Comparison of ENCODE assay signal across 7 mouse cellular contexts in genomic region chr5:108028797-108029536, GRCm38 (mm10). TPM values are rescaled to one million over a fixed set of nuclear protein-coding genes. Genes with fewer than 3 reads are reported as not detected.
DNase-seq lines count a peak whose midpoint lies in the region; ATAC-seq lines count a peak whose summit lies in the region.
"Not testable (repeated sequence)": the region's sequence is repeated elsewhere in the genome, so short reads cannot be mapped to it uniquely, and the experiment has no call there.

No protein-coding gene starts in this region.

- peak; percentile 67 for DNase-seq in R1 (ENCODE audit: low read depth, low spot score)
- peak; percentile 66 for DNase-seq in c-Kit-positive CD71-positive TER-119-positive erythroid progenitor cells, embryonic 14.5 days (ENCODE audit: low spot score)
- peak; percentile 9 to 40 for DNase-seq in left cerebral cortex, postnatal 14 days (ENCODE audit: low spot score in 2 of 2)
- DNase-seq in liver, embryonic 13.5 days: peak; percentile 66
- peak; percentile 6 to 29 for DNase-seq in spleen, postnatal 36 days (ENCODE audit: low spot score in 2 of 2)

- WGBS in liver, embryonic 13.5 days (ENCODE audit: insufficient replicate concordance): 70% methylated on average over 7 of the region's 7 CpGs

- not testable (repeated sequence) for H3K4me3 ChIP-seq in liver, embryonic 13.5 days (replicated peaks)

- H3K27me3 ChIP-seq in liver, embryonic 13.5 days: not testable (repeated sequence)

- H3K9me3 ChIP-seq in liver, embryonic 13.5 days (replicated peaks): not testable (repeated sequence)

- intact Hi-C loops in left cerebral cortex, postnatal 14 days (cut with DNase I): not testable (repeated sequence)

- H3K27ac ChIP-seq in liver, embryonic 13.5 days: peak overlapping the region; percentile 67

- H3K4me1 ChIP-seq in liver, embryonic 13.5 days (replicated peaks): peaks cover 33% of the 10 kb centered on the region

- not testable (repeated sequence) for H3K36me3 ChIP-seq in liver, embryonic 13.5 days

- H3K4me2 ChIP-seq in liver, embryonic 13.5 days: peak overlapping the region; percentile 28

- 0 out of 2 replicates have a peak overlapping the region, but pooled peaks have one; percentile 23 for H3K9ac ChIP-seq in liver, embryonic 13.5 days

- peak; percentile 12; the same call in 1 of the 2 replicates for ATAC-seq in granulocyte monocyte progenitor cell, adult 5-6 weeks (replicated peaks; ENCODE audit: poor library complexity, severe bottlenecking)
- peak; percentile 96 for ATAC-seq in liver, embryonic 13.5 days (ENCODE audit: low read depth)
- ATAC-seq in megakaryocyte progenitor cell, adult 5-6 weeks (replicated peaks; ENCODE audit: poor library complexity): peak; percentile 82

RNA-seq across cellular contexts. Expression of gene Mtf2, which starts 36.5 kb away (rescaled TPM):
- total RNA-seq in granulocyte monocyte progenitor cell, adult 5-6 weeks (2014; fragmentation: Nextera tagmentation): 77.6 and 89.9 TPM in 2 replicates
- 131 and 135 TPM in 2 replicates for total RNA-seq in granulocyte monocyte progenitor cell, adult 5-6 weeks (2017)
- total RNA-seq in left cerebral cortex, postnatal 14 days (2021): 10 to 100 TPM; 45.9 to 50.6 TPM
- 46.4 and 50.5 TPM in 2 replicates for polyA plus RNA-seq in liver, embryonic 13.5 days (2015; fragmentation: Nextera tagmentation; extraction: Ambion mirVana)
- 101 and 125 TPM in 2 replicates for total RNA-seq in megakaryocyte progenitor cell, adult 5-6 weeks (2015)
- total RNA-seq in megakaryocyte progenitor cell, adult 5-6 weeks (2017): 102 and 137 TPM in 2 replicates

RNA-seq across cellular contexts. Expression of gene Fam69a, which starts 42.1 kb away (rescaled TPM):
- total RNA-seq in granulocyte monocyte progenitor cell, adult 5-6 weeks (2014; fragmentation: Nextera tagmentation): 21.8 and 32.0 TPM in 2 replicates
- 16.8 and 22.9 TPM in 2 replicates for total RNA-seq in granulocyte monocyte progenitor cell, adult 5-6 weeks (2017)
- 10 to 100 TPM; 42.3 to 47.3 TPM for total RNA-seq in left cerebral cortex, postnatal 14 days (2021)
- 11.3 and 11.6 TPM in 2 replicates for polyA plus RNA-seq in liver, embryonic 13.5 days (2015; fragmentation: Nextera tagmentation; extraction: Ambion mirVana)
- 43.3 and 48.4 TPM in 2 replicates for total RNA-seq in megakaryocyte progenitor cell, adult 5-6 weeks (2015)
- 16.2 and 27.8 TPM in 2 replicates for total RNA-seq in megakaryocyte progenitor cell, adult 5-6 weeks (2017)

Comparison
In these comparisons a context has a peak if more than half of its experiments do, and no peak if none do; other contexts are left out.
1. ATAC-seq: peak in every context shown above with its lines; median percentile 96 in liver, embryonic 13.5 days; 82 in megakaryocyte progenitor cell, adult 5-6 weeks; 12 in granulocyte monocyte progenitor cell, adult 5-6 weeks.